Mouse (Mus musculus): ENCODE data around the gene Ttc26. TPM values are rescaled to one million over a fixed set of nuclear protein-coding genes. Genes with fewer than 3 reads are reported as not detected.

Gene Ttc26
- 1.7 TPM for polyA plus RNA-seq (2017; shearing (Covaris generic))

GRCm38 (mm10) chr6:38381129-38381771, at the start of gene Ttc26:
Gene Ttc26 (plus strand): TSS chr6:38381469.

GRCm38 (mm10) chr6:38353811-38354722, 27.2 kb upstream of the Ttc26 start, which contains the start of gene Zc3hav1:
Gene Zc3hav1 (minus strand): TSS chr6:38354603.

GRCm38 (mm10) chr6:38433261-38434033, 52.2 kb downstream of the Ttc26 start, which contains the start of gene Ubn2:
Gene Ubn2 (plus strand): TSS chr6:38433950.

Other genes with a start within 250 kb of the Ttc26 start
- gene D630045J12Rik, start 127.5 kb upstream of the Ttc26 start, polyA plus RNA-seq (2017; shearing (Covaris generic)) = 0.27 TPM
- gene Zc3hav1l, start 82.2 kb upstream of the Ttc26 start, polyA plus RNA-seq (2017; shearing (Covaris generic)) = 0.10 TPM
- 299 TPM for gene Zc3hav1, start 26.9 kb upstream of the Ttc26 start, polyA plus RNA-seq (2017; shearing (Covaris generic))
- 25.9 TPM for gene Ubn2, start 52.5 kb downstream of the Ttc26 start, polyA plus RNA-seq (2017; shearing (Covaris generic))
- 54.6 TPM for gene Fmc1, start 152.0 kb downstream of the Ttc26 start, polyA plus RNA-seq (2017; shearing (Covaris generic))
- gene Luc7l2, start 169.9 kb downstream of the Ttc26 start, polyA plus RNA-seq (2017; shearing (Covaris generic)) = 46.0 TPM

Measured in effector memory CD4-positive, alpha-beta T cell, adult 7 months (primary cell).